Mouse (Mus musculus) stomach, postnatal 0 days (tissue): Measurements from ENCODE around the gene Arhgap17.

Experiments
- CTCF ChIP-seq: IDR thresholded peaks from 2 replicates; pipeline ENCODE4 v1.5.1; 2016; ENCODE audit warnings: antibody characterized with exemption, low read depth, mild to moderate bottlenecking, moderate library complexity
- EP300 ChIP-seq: optimal IDR thresholded peaks from 2 replicates; pipeline ENCODE3; 2016; ENCODE audit warnings: antibody characterized with exemption

DNA sequence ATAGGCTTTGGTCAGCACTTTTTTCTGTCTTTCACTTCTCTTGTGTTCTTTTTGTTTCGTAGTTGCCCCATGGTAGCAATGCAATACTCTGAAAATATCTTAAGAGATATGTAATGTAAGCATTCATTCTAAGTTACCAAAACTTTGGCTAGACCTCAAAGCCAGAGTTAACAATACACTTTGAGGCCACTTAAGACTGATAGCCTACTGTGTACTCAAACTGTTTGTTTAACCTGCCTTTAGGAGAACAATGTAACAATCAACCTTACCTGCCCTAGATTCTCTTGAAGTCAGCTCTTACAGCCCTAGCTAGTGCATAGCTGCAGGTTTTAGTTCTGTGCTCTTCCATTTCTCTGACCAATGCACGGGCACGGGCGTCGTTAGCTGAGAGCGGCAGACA lies 24.6 kb upstream of the Arhgap17 start:
- TF ChIP-seq CTCF: no peak
- TF ChIP-seq EP300: no peak
